Mouse (Mus musculus) limb, embryonic 13.5 days (tissue): ENCODE results near the gene Bcar3. TPM values are rescaled to one million over a fixed set of nuclear protein-coding genes. Genes with fewer than 3 reads are reported as not detected.
"Not testable (repeated sequence)": the region's sequence is repeated elsewhere in the genome, so short reads cannot be mapped to it uniquely, and the experiment has no call there.

Experiments
- ATAC-seq: fragments of 200-750 bp; cut with Nextera tagmentation; 2 replicates; pipeline ENCODE4 v1.8.0; 2017; ENCODE audit warnings: low read depth, moderate number of reproducible peaks, moderate TSS enrichment; ENCODE audit not compliant: low FRiP score
- H3K27ac ChIP-seq: fragments of 300-500 bp; sonication (generic); 2 replicates; pipeline ENCODE4 v1.5.1; 2015; ENCODE audit warnings: inconsistent platforms, mild to moderate bottlenecking, moderate library complexity
- H3K27me3 ChIP-seq: fragments of 300-500 bp; sonication (generic); 2 replicates; pipeline ENCODE4 v1.6.1; 2015; ENCODE audit warnings: mild to moderate bottlenecking, inconsistent platforms
- H3K36me3 ChIP-seq: fragments of 300-500 bp; sonication (generic); 2 replicates; pipeline ENCODE4 v1.6.1; 2015; ENCODE audit warnings: inconsistent platforms, mild to moderate bottlenecking, moderate library complexity
- H3K4me1 ChIP-seq: fragments of 300-500 bp; sonication (generic); 2 replicates; pipeline ENCODE4 v1.6.1; 2015; ENCODE audit warnings: inconsistent platforms
- H3K4me2 ChIP-seq: fragments of 300-500 bp; sonication (generic); replicated peaks from 2 replicates; pipeline ENCODE4 v1.6.1; 2015; ENCODE audit warnings: inconsistent platforms, mild to moderate bottlenecking, moderate library complexity
- H3K4me3 ChIP-seq: fragments of 300-500 bp; sonication (generic); 2 replicates; pipeline ENCODE4 v1.5.1; 2015; ENCODE audit warnings: moderate library complexity, mild to moderate bottlenecking, inconsistent platforms
- H3K9ac ChIP-seq: fragments of 300-500 bp; sonication (generic); 2 replicates; pipeline ENCODE4 v1.6.1; 2015; ENCODE audit warnings: mild to moderate bottlenecking, inconsistent platforms
- H3K9me3 ChIP-seq: fragments of 300-500 bp; sonication (generic); 2 replicates; pipeline ENCODE4 v1.6.1; 2016; ENCODE audit warnings: inconsistent platforms
- WGBS: fragments of 180-500 bp; shearing (Covaris S2); methylation state at CpG from one replicate; pipeline ENCODE4 v1.1.7; 2015; 5-methylcytosine and 5-hydroxymethylcytosine counted together
- polyA plus RNA-seq: library from polyadenylated mRNA; unstranded; fragments of >200 nt; fragmentation: Nextera tagmentation; extraction: Ambion mirVana; gene quantifications from 2 replicates; pipeline ENCODE4 v1.2.1, GENCODE M21; 2015

Bcar3 gene
- polyA plus RNA-seq: 7.3 and 8.1 TPM in 2 replicates

DNA sequence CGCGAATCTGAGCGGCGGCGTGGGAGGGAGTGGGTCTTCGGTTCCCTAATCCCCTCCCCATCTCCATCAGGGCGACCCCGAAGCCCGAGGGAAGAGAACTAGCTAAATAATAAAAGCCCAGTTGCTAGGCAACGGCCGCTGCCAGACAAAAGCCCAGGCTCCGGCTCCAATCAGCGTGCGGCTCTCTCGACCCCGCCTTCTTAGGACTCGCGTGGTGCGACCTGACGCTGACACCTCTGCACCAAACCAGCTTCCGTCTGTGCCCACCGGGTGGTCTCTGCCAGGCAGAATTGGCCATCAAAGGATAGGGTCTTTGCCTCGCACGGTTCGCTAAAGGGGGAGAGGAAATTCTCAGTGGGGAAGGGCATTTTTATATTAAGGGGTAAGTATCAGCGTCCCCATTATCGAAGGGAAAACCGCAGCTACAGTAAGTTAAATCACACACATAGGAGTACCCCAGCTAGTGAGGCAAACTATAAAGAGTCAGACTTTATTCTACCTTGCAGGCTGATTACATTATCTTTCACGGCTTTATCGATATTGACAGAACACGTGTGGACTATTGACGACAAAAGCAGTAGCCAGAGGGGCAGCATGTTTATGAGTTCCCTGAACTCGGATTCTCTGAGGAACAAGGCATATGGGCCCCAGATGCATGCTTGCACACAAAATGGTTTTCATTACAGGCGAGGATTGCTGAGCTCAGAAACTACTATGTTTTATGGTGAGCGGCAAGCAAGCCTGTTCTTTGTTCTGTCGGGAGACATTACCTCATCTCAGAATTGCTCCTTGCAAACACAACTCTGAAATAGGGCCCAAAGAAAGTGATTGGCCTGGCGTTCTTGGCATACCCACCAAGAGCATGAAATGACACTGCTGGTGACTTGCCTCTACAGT, at the start of gene Bcar3:
TSS of gene Bcar3 (plus strand) at position 183 of the 897 bp plus-strand sequence.
- no peaks in the 10 kb centered on the region for H3K36me3 ChIP-seq
- H3K4me3 ChIP-seq: peak within 1 kb of the TSS; percentile 88
- peak within 1 kb of the TSS; percentile 69 for H3K4me2 ChIP-seq
- WGBS: 1% methylated on average over 37 of the region's 37 CpGs
- 0 out of 2 replicates have a peak, but pooled peaks cover 3% of the 10 kb centered on the region for H3K27me3 ChIP-seq
- H3K4me1 ChIP-seq: peaks cover 48% of the 10 kb centered on the region
- ATAC-seq: peak; percentile 85
- H3K9me3 ChIP-seq: no peaks in the 10 kb centered on the region
- peak within 1 kb of the TSS; percentile 88 for H3K9ac ChIP-seq
- peak within 1 kb of the TSS; percentile 99 for H3K27ac ChIP-seq

GRCm38 (mm10) chr3:122244759-122245158, 49.2 kb upstream of the Bcar3 start:
- 31% methylated on average over 6 of the region's 6 CpGs for WGBS
- ATAC-seq: no peak
- Histone ChIP-seq H3K4me2 (peak overlapping the region; percentile 79), H3K4me3 (peak overlapping the region; percentile 92), H3K4me1 (peaks cover 16% of the 10 kb centered on the region), H3K27ac (0 out of 2 replicates have a peak overlapping the region, but pooled peaks have one; percentile 10), H3K9ac (peak overlapping the region; percentile 43; the same call in 1 of the 2 replicates), H3K9me3 (no peaks in the 10 kb centered on the region), H3K36me3 (no peaks in the 10 kb centered on the region), H3K27me3 (no peaks in the 10 kb centered on the region)

GRCm38 (mm10) chr3:122245215-122245877, 48.6 kb upstream of the Bcar3 start, which contains the start of gene Gclm:
Gene Gclm, plus strand, starts transcription at chr3:122245557.
- ATAC-seq: peak; percentile 98
- Histone ChIP-seq H3K4me2 (peak within 1 kb of the TSS; percentile 79), H3K9ac (peak within 1 kb of the TSS; percentile 82), H3K27me3 (no peaks in the 10 kb centered on the region), H3K4me1 (peaks cover 16% of the 10 kb centered on the region), H3K9me3 (no peaks in the 10 kb centered on the region), H3K36me3 (no peaks in the 10 kb centered on the region), H3K4me3 (peak within 1 kb of the TSS; percentile 92), H3K27ac (peak within 1 kb of the TSS; percentile 72)
- under 1% methylated on average over 63 of the region's 90 CpGs for WGBS

- Histone ChIP-seq H3K4me3 (peak overlapping the region; percentile 92), H3K36me3 (no peaks in the 10 kb centered on the region), H3K4me2 (peak overlapping the region; percentile 79), H3K27ac (peak overlapping the region; percentile 72), H3K9me3 (no peaks in the 10 kb centered on the region), H3K9ac (peak overlapping the region; percentile 82), H3K4me1 (peaks cover 16% of the 10 kb centered on the region), H3K27me3 (no peaks in the 10 kb centered on the region)
- ATAC-seq: peak; percentile 16; the same call in 1 of the 2 replicates
- WGBS: under 1% methylated on average over 36 of the region's 50 CpGs
Observed at GRCm38 (mm10) chr3:122245878-122246332, 48.0 kb upstream of the Bcar3 start.

GRCm38 (mm10) chr3:122246406-122246805, 47.5 kb upstream of the Bcar3 start:
- 28% methylated on average over 6 of the region's 6 CpGs for WGBS
- Histone ChIP-seq H3K9ac (peak overlapping the region; percentile 82; the same call in 1 of the 2 replicates), H3K4me3 (peak overlapping the region; percentile 92), H3K4me2 (peak overlapping the region; percentile 79), H3K27me3 (no peaks in the 10 kb centered on the region), H3K27ac (no peak overlapping the region), H3K36me3 (no peaks in the 10 kb centered on the region), H3K9me3 (no peaks in the 10 kb centered on the region), H3K4me1 (peaks cover 16% of the 10 kb centered on the region)
- ATAC-seq: no peak

DNA sequence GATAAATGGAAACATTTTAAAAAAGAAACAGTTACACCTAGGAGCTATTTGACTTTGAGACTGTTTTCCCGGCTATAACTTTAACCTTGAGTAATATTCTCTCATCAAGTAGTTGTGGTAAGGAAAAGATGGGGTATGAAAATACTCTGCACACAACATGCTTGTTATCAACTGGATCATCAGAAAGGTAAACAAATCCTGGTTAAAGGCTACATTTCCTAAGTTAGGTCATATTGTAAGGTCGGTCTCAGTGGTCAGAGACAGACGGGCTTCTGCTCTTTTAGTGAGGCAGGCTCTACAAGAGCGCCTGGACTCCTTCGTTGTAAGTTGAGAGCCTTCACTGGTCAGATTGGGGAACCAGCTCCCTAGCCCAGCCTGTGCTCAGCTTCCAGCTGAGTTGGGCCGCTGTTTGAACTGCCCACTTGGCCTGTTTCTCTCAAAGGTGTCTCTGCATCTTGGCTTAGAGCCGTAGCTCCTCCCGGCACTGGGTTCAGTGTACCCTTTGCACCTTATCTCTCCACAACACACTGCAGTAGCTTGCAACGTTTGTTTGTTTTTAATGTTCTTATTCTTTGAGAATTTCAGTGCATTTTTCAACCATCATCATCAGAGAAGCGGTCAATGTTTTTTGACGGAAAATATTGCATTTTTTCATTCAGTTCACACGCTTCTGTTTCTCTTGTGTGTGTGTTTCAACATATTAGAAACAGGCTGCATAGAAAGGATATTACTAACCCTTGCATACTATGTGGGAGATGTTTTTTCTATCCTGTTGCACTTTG, 46.8 kb upstream of the Bcar3 start:
- 0 out of 2 replicates have a peak overlapping the region, but pooled peaks have one; percentile 35 for H3K9ac ChIP-seq
- peak overlapping the region; percentile 79 for H3K4me2 ChIP-seq

GRCm38 (mm10) chr3:122247768-122248100, 46.2 kb upstream of the Bcar3 start:
- no peaks in the 10 kb centered on the region for H3K36me3 ChIP-seq
- WGBS: 97% methylated on average over 2 of the region's 2 CpGs
- H3K4me3 ChIP-seq: peak overlapping the region; percentile 12; the same call in 1 of the 2 replicates

More for the DNA sequence above, 46.8 kb upstream of the Bcar3 start:
- Histone ChIP-seq H3K9me3 (no peaks in the 10 kb centered on the region), H3K4me3 (peak overlapping the region; percentile 92), H3K36me3 (no peaks in the 10 kb centered on the region), H3K27ac (no peak overlapping the region), H3K4me1 (peaks cover 16% of the 10 kb centered on the region), H3K27me3 (no peaks in the 10 kb centered on the region)
- no peak for ATAC-seq
- 63% methylated on average over 12 of the region's 12 CpGs for WGBS

GRCm38 (mm10) chr3:122252466-122253253, 41.3 kb upstream of the Bcar3 start:
- no peak overlapping the region for H3K4me3 ChIP-seq
- no peak overlapping the region for H3K27ac ChIP-seq
- H3K27me3 ChIP-seq: no peaks in the 10 kb centered on the region
- no peaks in the 10 kb centered on the region for H3K9me3 ChIP-seq
- no peak overlapping the region for H3K4me2 ChIP-seq
- WGBS: 70% methylated on average over 3 of the region's 3 CpGs
- H3K36me3 ChIP-seq: peaks cover 6% of the 10 kb centered on the region; the same call in 1 of the 2 replicates
- H3K9ac ChIP-seq: no peak overlapping the region
- ATAC-seq: no peak
- 0 out of 2 replicates have a peak, but pooled peaks cover 1% of the 10 kb centered on the region for H3K4me1 ChIP-seq

More at GRCm38 (mm10) chr3:122247768-122248100, 46.2 kb upstream of the Bcar3 start:
- Histone ChIP-seq H3K4me1 (peaks cover 16% of the 10 kb centered on the region), H3K27ac (no peak overlapping the region), H3K27me3 (no peaks in the 10 kb centered on the region), H3K4me2 (no peak overlapping the region), H3K9me3 (no peaks in the 10 kb centered on the region), H3K9ac (no peak overlapping the region)
- ATAC-seq: no peak

DNA sequence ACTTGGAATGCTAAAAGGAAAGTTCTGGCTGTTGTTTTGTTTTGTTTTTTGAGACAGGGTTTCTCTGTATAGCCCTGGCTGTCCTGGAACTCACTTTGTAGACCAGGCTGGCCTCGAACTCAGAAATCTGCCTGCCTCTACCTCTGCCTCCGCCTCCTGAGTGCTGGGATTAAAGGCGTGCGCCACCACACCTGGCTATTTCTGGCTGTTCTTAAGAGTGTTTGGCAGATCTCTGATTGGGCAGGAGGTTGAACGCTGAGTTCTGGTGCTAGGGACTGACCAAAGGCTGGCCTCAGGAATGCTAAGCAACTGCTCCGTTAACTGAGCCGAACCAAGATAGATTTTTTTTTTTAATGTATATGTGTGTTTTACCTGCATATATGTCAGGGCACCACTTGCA, 39.9 kb upstream of the Bcar3 start:
- not testable (repeated sequence) for ATAC-seq, H3K4me2 ChIP-seq
- WGBS: 85% methylated on average over 7 of the region's 7 CpGs

DNA sequence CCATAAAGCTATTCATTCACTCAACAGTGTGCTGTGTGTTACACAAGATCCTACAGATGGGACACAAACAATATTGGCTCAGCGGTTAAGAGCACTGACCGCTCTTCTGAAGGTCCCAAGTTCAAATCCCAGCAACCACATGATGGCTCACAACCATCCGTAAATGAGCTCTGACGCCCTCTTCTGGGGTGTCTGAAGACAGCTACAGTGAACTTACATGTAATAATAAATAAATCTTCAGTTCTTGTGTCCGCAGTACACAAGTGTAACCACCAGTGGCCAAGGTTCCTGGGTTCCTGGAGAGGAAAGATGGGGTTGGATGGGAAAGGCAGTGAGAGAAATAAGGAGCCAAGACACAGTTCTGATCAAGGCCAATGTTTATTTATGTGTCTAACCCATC, 23.9 kb upstream of the Bcar3 start:
- Histone ChIP-seq H3K4me2 (no peak overlapping the region), H3K9ac (no peak overlapping the region), H3K36me3 (peaks cover 8% of the 10 kb centered on the region), H3K27ac (no peak overlapping the region), H3K27me3 (no peaks in the 10 kb centered on the region), H3K9me3 (no peaks in the 10 kb centered on the region), H3K4me3 (no peak overlapping the region), H3K4me1 (peaks cover 2% of the 10 kb centered on the region)
- WGBS: 72% methylated on average over 5 of the region's 5 CpGs
- no peak for ATAC-seq

More for the DNA sequence above, 39.9 kb upstream of the Bcar3 start:
- not testable (repeated sequence) for H3K27ac ChIP-seq, H3K36me3 ChIP-seq, H3K9ac ChIP-seq, H3K4me3 ChIP-seq, H3K4me1 ChIP-seq, H3K9me3 ChIP-seq, H3K27me3 ChIP-seq

DNA sequence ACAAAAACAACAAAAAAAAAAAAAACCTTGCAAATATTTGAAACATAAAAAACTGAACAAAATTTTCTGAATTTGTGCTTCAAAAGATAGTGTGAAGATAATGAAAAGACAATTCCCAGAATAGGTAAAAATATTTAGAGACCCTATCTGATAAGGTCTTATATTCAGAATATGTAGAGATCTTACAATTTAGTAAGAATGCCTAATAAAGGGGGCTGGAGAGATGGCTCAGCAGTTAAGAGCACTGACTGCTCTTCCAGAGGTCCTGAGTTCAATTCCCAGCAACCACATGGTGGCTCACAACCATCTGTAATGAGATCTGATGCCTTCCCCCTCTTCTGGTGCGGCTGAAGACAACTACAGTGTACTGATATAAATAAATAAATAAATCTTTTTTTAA, 21.4 kb upstream of the Bcar3 start:
- H3K9me3 ChIP-seq, H3K4me3 ChIP-seq, ATAC-seq, H3K9ac ChIP-seq, H3K27ac ChIP-seq, H3K27me3 ChIP-seq, H3K4me2 ChIP-seq: not testable (repeated sequence)
- Histone ChIP-seq H3K4me1 (peaks cover 27% of the 10 kb centered on the region), H3K36me3 (peaks cover 25% of the 10 kb centered on the region)
- 83% methylated on average over 1 of the region's 1 CpGs for WGBS
